Mouse (Mus musculus) cerebellum, postnatal 14 days (tissue): Measurements from ENCODE around the gene Dgke.

ENCODE experiments used
- DNase-seq, 2 experiments: peaks; one replicate each; pipeline ENCODE4 v3.0.0; 2021; ENCODE audit warnings: mixed read lengths in 2 of 2

Dgke gene

DNA sequence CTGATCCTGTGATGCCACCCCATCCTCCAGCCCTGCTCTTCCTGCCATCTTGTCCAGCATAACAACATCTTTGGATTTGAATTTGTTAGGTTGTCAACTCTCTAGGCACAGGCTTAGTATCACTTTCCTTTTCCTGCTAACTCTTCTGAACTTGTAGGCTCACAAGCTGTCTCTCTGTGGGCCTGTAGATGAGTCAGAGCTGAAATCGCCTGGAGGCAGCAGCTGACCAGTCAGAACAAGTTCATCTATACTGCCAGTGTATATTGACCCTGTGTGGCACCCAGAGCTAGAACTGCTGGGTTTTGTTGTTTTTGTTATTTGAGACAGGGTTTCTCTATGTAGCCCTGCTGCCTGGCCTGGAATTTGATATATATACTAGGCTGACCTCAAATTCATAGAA is 35.5 kb downstream of the Dgke start:
- no peak for DNase-seq

DNA sequence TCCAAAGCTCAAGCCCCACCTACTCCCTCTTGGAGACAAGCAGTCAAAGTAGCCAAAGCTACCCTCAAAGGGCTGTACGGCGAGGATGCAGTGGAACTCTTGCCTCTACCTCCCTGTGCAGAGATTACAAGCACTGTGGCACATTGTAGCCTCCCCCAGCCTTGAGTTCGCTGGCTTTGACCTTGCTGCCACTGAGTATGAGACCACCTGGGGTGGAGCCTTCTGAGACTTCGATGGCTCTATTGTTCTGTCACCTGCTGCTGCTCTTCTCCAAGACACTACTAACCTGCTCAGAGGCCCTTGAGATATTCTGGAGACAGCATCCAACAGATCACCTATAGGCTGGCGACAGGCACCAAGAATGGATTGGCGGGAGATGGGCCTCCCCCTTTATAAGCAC is 36.1 kb downstream of the Dgke start:
- no peak for DNase-seq

DNA sequence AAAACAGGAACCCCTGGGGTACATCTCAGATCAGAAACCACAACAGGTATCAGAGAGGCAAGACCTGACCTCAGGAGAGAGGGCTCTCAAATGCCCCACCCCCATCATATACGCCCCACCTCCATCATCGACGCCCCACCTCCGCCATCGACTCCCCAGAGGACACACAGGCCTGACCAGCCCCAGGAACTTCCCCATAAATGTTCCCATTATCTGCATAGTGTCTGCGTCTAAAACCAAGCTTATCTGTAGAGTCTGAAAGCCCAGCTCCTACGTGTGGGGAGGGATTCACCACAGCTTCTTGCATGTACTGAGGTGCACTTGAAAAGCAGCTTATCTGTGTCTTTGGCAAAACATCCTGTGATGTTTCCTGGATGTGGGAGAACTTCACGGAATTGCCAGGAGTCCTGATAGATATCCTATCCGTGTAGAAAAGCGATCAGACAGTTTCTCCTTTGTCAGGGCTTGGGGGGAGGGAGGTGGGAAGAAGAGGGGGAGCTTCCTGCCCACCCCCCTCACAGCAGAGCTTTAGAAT is 37.7 kb downstream of the Dgke start:
- no peak for DNase-seq

DNA sequence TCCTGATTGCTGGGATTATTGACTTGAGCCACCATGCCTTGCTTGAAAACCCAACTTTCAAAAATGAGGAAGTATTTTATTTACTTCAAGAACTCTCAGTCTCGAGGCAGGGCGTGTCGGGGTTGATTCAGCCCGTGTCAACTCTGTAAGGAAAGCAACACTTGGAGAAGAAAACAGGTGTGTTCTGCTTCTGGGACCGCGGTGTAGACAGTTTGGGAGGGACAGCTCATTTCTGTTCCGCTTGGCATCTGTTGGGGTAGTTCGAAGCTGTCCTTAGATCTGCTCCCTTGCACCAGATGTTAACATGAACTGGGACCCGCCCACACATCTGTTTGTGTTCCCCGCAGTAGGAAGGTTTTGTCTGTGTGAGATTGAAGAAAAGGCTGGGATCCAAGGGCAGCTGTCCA is 38.7 kb downstream of the Dgke start:
- no peak for DNase-seq

DNA sequence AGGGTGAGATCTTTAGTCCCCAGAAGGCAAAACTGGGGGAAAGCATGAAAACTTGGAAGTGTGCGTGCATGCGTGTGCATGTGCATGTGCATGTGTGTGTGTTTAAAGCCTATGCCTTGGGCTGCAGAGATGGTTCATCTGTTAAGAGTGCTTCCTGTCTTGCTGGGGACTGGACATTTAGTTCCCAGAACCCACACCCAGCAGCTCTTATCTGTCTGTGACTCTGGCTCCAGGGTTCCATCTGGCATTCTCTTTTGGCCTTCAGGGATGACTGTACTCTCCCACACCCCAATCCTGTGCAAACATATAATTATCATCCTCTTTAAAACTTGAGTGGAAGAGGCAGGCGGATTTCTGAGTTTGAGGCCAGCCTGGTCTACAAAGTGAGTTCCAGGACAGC is 40.5 kb downstream of the Dgke start:
- no peak for DNase-seq

DNA sequence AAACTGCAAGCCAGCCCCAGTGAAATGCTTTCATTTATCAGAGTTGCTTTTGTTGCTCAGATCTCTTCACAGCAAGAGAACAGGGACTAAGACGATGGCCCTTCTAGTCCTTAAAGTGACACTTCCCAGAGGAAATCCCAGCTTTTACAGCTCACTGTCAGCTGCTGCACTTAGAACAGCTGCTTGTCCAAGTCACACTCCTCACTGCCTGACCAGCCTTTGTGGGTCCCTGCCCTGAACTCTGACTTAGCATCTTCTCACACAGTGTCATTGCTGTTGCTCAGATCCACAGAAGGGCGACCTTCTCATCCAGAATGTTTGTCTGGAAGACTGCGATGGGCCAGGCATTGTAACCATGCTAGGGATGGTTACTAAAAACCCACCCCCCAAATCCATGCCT is 41.0 kb downstream of the Dgke start:
- no peak for DNase-seq

DNA sequence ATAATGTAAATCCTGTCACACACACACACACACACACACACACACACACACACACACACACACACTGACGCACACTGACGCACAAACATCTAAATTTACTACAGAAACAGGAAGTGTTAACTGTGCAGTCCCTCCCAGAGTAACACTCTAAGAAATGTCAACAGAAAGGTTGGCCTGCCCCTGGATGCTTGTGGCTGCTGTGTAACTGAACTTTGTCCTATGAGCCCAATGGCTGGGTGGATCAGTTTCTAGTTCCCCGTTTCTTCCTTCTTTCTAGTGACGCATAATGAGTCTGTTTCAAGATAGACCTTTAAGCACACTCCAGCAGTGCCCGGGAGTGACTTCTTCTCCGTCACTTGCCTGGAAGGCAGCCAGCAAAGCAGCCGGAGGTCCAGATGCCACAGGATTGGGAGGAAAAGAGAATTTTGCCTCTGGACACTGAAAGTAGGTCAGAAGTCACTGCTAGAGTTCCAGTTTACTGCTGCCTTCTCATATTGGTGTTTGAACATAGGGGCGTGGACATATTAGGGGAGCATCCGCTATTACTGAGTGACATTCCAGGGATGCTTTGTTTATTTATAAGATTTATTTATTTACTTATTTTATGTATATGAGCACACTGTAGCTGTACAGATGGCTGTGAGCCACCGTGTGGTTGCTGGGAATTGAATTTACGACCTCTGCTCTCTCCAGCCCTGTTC is 42.3 kb downstream of the Dgke start:
- DNase-seq = peak; percentile 56 to 67

DNA sequence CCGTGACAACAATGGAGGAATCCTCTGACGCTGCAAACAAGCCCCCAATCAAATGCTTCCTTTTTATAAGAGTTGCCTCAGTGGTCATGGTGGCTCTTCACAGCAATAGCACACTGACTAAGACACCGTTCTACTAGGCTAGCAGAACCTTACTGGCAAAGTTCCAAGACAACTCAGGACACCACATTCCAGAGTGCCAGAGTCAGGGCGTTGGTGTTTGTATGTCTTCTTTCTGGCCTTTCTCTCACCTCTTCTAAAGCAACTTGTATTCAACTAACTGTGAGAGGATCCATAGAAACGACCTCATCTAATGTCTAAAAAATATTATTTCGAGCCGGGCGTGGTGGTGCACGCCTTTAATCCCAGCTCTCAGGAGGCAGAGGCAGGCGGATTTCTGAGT is 43.2 kb downstream of the Dgke start:
- DNase-seq = no peak

DNA sequence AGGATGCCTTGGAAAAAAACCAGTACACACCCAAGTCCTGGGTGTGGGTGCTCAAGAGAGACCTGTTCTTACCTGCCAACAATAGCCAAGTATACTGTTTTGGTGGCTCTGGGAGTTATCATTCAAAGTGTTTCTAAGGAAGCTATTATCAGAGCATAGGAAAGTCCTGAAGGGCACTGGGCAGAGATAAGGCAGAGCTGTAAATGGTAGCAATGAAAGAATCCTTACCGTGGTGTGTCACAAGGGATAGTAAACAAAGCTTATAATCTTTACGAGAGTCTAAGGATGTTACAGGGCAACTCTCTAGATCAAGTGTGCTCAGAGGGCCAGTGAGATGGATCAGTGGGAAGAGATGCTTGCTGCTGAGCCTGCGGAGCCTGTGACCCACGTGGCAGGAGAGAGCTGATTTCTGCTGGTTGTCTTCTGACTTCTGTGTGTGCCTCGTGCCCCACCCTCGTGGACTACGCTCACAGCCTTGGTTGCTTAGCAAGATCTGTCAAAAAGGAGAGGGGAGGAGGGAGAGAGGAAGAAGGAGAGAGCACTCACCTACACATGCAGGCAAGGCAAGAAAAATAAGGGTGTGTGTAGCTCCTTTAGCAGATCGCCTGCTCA is 44.4 kb downstream of the Dgke start:
- no peak for DNase-seq

DNA sequence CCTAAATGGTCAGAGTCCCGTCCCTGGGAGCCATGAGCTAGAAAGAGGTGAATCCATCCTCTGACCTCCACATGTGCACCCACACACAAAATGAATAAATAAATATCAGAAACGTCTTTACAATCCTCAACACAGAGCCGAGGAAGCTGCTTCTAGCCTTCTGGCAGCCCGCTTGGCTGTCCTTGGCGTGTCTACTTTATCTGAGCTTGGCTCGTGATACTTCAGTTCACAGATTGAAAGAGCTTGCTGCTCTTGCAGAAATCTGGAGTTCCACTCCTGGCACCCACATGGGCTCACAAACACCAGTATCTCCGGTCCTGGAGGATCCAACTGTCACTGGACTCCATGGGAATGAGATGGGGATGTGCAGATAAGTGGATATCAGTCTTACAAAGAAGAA is 45.0 kb downstream of the Dgke start:
- DNase-seq = no peak

DNA sequence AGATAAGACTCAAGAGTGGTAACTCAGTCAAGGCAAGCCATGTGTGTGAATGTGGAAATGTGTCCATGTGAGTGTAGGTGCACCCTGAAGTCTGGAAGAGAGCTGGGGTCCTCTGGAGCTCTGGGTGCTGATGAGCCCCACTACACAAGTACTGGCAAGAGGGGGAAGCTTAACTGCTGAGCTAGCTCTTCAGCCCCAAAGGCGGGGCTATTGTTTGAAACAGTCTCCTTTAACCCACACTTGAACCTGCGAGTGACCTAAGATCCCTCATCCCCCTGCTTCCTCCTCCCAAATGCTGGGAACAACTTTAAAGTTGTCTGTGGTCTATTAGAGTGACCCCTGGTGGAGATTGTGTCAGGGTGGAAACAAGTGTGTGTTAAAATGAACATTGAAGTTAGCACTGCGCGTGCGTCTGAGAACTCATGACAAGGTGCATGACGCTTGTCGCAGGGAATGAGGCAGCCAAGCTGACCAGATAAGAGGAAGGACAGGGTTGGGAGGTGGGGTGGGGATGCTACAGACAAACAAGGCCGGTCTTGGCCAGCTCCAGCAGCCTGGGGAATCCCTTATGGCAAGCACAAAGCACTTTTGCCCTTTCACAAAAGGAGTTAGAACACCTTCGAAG is 45.9 kb downstream of the Dgke start:
- no peak for DNase-seq

DNA sequence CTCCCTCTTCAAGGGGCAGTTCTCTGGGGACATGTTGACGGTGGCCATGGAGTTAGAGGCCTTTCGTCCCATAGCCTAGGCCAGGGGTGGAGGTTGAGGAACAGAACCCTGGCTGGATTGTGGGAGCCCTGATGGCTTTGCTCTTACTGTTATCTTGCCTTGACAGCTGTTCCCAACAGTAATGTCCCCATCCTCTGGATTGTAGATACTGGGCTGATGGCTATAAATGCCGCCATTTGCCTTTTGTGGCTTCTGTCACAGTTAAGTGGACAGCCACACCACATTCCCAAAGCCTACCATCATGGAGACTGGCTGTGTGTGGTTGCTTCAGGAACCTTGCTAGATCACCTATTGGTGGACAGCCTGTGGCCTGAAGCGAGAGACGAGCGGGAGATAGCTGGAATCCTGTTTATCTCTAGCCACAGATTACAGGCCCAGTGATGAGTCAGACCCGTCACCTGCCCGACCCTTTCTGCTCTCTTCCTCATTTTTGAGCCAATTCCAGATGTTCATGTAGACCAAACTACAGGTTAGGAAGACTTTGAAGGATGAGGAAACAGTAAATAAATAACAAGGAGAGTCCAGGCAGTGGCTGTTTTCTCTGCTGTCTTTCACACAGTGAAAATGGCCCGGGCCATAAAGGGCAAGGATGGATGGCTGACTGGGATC is 49.0 kb downstream of the Dgke start:
- DNase-seq = no peak

DNA sequence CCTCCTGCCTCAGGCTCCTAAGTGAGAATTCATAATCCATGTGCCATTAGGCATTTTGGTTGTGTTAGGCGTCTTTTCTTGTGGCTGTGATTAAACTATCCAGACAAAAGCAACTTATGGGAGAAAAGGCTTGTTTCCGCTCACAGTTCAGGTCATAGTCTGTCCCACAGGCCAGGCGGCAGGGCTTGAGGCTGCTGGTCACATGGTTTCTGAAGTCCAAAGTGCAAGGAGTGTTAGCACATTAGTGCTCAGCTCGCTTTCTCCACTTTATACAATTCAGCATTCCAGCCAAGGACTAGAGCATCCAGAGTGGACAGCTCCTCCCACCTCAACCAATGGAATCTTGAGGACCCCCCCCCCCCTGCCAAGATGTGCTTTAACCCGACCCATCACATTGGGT is 54.4 kb downstream of the Dgke start:
- DNase-seq = no peak

DNA sequence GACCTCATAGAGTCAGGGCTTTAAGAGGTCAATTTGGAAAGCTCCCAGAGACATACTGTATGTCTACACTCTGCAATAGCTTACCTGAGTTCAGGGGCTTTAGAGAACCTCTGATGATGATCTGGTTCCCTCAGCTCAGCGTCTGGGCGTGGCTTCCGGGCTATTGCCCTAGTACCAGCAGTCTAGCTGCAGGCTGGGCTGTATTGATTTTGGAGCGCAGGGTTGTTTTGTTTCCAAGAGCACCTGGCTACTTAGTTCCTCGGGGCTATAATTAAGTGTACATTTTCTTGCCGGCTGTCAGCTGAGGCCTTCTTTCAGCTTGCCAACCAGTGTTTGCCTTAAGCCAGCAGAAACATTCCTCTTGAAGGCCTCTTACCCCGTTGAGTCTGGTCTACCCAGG is 57.2 kb downstream of the Dgke start:
- DNase-seq = no peak

DNA sequence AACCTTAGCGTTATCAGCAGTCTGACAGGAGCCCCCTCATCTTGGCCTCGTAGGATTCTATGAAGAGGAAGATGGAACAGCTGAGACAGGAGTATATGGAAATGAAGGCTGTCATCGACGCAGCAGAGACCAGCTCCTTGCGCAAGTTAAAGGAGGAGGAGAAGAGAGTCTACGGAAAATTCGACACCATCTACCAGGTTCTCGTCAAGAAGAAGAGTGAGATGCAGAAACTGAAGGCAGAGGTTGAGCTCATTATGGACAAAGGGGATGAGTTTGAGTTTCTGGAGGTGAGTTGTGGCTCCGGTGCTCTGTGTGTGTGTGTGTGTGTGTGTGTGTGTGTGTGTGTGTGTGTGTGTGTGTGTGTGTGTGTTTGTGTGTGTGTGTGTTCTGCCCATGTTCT is 57.6 kb downstream of the Dgke start:
- DNase-seq = no peak

DNA sequence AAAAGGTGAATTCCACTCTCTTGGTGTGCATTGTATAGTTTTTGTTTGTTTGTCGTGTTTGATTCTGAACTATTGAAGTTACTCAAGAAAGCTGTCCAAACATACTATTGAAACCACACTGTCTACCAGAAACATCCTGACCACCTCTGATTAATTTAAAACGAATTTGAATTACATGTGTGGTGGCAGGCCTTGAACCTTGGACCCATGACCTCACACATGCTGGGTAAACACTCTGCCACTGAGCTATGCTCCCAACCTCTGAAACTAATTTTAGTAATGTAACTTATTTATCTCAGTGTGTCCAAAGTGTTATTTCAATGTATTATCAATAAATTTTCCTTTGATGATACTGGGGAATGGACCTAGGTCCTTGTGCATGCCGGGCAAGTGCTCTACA is 59.1 kb downstream of the Dgke start:
- DNase-seq = no peak

DNA sequence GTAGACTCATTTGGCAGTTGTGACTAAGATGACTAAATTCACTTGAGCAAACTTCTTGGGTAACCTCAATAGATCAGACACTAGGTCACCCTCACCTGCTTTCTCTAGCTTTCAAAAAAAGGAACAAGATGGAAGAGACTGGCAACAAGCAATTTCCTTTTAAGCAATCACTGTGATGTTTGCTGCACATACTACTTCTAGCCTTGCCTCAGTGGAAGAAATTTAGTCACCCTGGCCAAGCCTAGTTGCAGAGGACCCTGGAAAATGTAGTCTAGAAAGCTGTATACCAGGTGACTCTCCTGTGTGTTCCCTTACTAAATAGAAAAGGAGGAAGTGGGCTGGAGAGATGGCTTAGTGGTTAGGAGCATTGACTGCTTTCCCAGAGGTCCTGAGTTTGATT is 60.2 kb downstream of the Dgke start:
- no peak for DNase-seq

DNA sequence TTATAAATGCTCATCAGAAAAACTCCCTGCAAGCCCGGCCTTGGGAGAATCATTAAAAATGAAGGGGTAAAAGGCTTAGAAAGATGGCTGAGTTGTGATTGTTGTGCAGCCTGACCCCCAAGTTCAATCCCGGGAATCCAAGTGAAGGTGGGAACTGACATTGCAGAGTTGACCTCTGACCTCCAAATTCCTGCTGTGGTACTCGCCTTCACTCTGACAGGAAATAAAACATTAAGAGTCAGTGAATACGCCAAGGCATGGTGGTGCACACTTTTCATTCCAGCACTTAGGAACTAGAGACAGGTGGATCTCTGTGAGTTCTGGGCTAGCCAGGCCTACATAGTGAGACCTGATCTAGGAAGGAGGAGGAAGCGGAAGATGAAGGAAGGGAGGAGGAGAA is 61.2 kb downstream of the Dgke start:
- DNase-seq = no peak

DNA sequence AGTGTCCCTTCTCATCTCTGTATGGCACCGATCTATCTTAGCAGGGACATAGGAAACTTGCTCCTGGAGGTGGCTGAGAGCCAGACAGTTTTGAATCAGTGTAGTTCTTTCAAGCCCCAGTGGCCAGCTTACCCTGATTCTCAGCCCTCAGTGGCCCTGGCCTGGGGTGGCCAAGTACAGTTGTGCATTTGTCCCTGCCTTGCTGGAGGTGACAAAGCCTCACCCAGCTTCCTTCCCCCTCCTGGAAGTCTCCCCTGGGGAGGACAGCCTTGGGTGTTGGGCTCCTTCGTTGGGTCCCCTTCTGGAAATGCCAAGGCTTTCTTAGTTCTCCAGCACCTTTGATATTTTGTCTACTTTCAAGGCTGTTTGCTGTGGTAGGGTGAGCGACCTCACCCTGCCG is 62.9 kb downstream of the Dgke start:
- no peak for DNase-seq

DNA sequence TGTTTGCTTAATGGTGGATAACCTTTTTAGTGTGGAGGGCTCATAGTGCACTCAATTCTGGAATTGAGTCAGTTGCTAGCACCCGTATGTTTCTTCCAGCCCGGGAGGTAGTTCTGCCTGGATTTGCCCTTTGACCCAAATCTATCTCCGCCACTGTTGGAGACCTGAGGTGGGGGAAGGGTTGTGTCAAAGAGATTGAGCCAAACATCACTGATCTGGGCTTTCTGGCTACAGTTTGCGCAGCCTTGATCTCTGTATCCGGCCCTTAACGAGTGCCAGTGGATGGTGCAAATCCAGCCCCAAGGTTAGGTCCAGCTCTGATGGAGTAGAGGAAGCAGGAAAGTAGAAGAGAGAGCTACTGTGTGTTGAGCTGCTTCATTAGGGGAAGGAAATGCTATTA is 63.6 kb downstream of the Dgke start:
- no peak for DNase-seq

DNA sequence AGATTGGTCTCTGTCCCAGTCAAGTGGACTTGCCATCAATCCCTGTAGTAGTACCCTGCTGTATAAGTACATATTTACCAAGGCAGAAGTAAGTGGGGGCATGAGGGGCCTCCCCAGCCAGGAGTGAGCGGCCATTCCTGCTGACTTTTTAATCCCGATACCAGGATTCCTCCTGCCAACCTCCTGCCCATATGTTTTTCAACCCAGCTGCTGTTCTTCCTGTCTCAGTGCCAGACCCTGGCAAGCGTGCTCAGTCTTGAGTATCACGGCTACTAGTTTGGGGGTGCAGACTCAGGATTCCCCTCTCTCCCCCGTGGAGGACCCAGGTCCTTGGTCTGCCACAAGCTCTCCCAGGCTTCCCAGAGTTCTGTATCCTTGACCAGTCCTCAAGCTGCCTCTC is 64.0 kb downstream of the Dgke start:
- peak; percentile 28 to 54 for DNase-seq

DNA sequence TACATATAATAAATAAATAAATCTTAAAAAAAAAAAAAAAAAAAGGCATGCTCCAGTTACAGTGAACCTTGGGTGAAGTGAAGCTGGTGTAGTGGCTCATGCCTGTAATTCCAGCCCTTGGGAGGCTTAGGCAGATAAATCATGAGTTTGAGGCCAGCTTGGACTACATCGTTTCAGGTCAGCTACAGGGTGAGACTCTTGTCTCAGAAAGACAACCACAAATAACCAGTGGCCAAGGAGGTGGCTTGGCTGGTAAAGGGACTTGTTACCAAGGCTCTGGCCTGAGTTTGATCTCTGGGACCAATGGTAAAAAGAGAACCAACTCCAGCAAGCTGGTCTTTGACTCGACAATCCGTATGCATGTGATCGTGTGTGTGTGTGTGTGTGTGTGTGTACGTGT is 64.6 kb downstream of the Dgke start:
- no peak for DNase-seq

DNA sequence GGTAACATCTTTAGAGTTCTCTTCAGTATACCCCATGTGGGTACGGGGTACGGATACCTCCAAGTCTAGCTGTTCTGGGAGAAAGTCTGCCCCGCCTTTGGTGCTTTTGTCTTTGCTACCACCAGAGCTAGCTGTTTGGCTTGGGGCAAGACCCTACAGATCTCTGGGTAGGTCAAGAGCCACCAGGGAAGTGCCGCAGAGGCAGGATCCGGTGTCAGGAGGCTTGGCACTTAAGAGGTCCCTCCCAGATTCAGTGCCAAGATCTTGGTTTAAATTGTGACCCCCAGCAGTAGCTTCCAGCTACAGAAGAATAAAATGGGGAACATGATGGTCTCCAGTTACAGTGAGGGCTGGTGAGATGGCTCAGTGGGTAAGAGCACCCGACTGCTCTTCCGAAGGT is 65.1 kb downstream of the Dgke start:
- DNase-seq = no peak

DNA sequence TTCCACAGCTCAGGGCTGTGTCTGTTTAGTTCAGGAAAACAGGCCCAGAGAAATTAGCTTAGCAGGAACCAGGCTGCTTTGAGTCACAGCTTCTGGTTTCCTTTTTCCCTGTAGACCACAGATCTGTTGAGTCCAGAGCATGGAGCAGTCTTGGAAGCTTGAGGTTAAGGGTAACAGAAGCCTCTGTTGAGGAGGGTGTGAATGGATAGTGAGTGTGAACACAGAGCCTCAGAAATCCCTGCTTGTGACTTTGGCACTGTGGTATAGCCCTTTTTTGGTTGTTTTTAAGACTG is 66.2 kb downstream of the Dgke start:
- DNase-seq = no peak
